Mouse (Mus musculus) ZHBTc4 (cell line): Measurements from ENCODE around the gene Gdf11.

Source experiments
- DNase-seq: peaks from one replicate; pipeline ENCODE4 v3.0.0-alpha.2; 2011; ENCODE audit warnings: low read depth, low spot score

The Gdf11 gene

GRCm38 (mm10) chr10:128919203-128919631 lies 27.7 kb upstream of the Gdf11 start:
- DNase-seq, result peak; percentile 40

GRCm38 (mm10) chr10:128918246-128918645 lies 26.7 kb upstream of the Gdf11 start:
- no peak for DNase-seq

GRCm38 (mm10) chr10:128917400-128917799 lies 25.9 kb upstream of the Gdf11 start:
- no peak for DNase-seq

- DNase-seq, result no peak
Observed at GRCm38 (mm10) chr10:128916665-128917064, 25.1 kb upstream of the Gdf11 start.

GRCm38 (mm10) chr10:128915550-128915949 lies 24.0 kb upstream of the Gdf11 start:
- DNase-seq, result no peak

GRCm38 (mm10) chr10:128913696-128914095 lies 22.2 kb upstream of the Gdf11 start:
- no peak for DNase-seq

- peak; percentile 94 for DNase-seq
Observed at GRCm38 (mm10) chr10:128913219-128913618, 21.7 kb upstream of the Gdf11 start.

GRCm38 (mm10) chr10:128912791-128913190 lies 21.3 kb upstream of the Gdf11 start:
- no peak for DNase-seq

- DNase-seq, result no peak
Observed at GRCm38 (mm10) chr10:128912268-128912667, 20.8 kb upstream of the Gdf11 start.

GRCm38 (mm10) chr10:128911430-128911829 lies 19.9 kb upstream of the Gdf11 start:
- DNase-seq, result no peak

- no peak for DNase-seq
Observed at GRCm38 (mm10) chr10:128910066-128910841, 18.7 kb upstream of the Gdf11 start.

- DNase-seq, result peak; percentile 93
Observed at GRCm38 (mm10) chr10:128909567-128910028, 18.1 kb upstream of the Gdf11 start.

- DNase-seq, result no peak
Observed at GRCm38 (mm10) chr10:128908778-128909448, 17.4 kb upstream of the Gdf11 start.

- no peak for DNase-seq
Observed at GRCm38 (mm10) chr10:128904812-128905211, 13.3 kb upstream of the Gdf11 start.

- no peak for DNase-seq
Observed at GRCm38 (mm10) chr10:128902409-128902988, 11.0 kb upstream of the Gdf11 start.

- DNase-seq, result no peak
Observed at GRCm38 (mm10) chr10:128901409-128901808, 9.9 kb upstream of the Gdf11 start.

- DNase-seq, result peak; percentile 94
Observed at GRCm38 (mm10) chr10:128900698-128901097, 9.2 kb upstream of the Gdf11 start, which contains the start of gene Cd63. Gene Cd63, plus strand, starts transcription at chr10:128900989.

GRCm38 (mm10) chr10:128899759-128900490 lies 8.4 kb upstream of the Gdf11 start:
- no peak for DNase-seq

- DNase-seq, result no peak
Observed at GRCm38 (mm10) chr10:128897501-128897900, 6.0 kb upstream of the Gdf11 start.

GRCm38 (mm10) chr10:128896807-128897206 lies 5.3 kb upstream of the Gdf11 start:
- no peak for DNase-seq

GRCm38 (mm10) chr10:128895952-128896693 lies 4.6 kb upstream of the Gdf11 start:
- no peak for DNase-seq
